Mouse (Mus musculus): Measurements from ENCODE around the gene Akap13. TPM values are rescaled to one million over a fixed set of nuclear protein-coding genes. Genes with fewer than 3 reads are reported as not detected.

Gene Akap13
- total and polyA plus RNA-seq, 3 experiments: 11.4 to 32.5 (median 27.7) TPM

DNA sequence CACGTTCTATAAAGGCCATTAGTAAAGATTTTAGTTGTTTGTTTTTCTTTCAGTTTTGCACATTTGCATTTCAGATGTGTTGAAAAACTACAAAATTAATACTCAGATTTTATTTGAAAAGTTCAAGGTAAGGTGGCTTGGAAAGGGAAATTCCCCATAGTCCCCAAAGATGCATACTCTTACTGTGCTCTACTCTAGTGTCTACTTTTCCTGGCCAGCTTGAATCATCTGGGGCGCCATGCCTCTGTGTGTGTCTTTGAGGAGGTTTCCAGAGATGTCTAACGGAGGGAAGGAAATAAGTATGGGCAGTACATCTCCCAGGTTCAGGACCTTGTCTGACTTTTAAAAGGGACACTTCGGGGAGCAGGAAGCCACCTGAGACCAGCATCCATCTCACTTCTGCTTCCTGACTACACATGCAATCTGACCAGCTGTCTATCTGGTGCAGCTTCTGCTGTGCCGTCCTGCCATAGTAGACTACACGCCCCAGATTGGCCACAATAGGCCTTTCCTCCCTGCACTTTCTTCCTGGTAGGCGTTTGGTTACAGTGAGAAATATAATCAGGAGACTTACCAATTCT, 74.6 kb downstream of the Akap13 start:
- dilution Hi-C loops (cut with MboI; ENCODE audit: extremely low pct_ligation_motif_present, extremely low pct_unique_long_range_greater_than_20kb, low sequenced_read_pairs): no loop called here
- Histone ChIP-seq H3K79me2 (replicated peaks; ENCODE audit: control insufficient read depth, extremely low read depth, insufficient read depth, poor library complexity, severe bottlenecking) (no peaks in the 10 kb centered on the region; the same call in 1 of the 2 replicates), H3K36me3 (replicated peaks in 1 of 2; ENCODE audit: control insufficient read depth in 1 of 2, insufficient read depth in 1 of 2, low read length in 1 of 2) (no peaks in the 10 kb centered on the region), H3K9me3 (replicated peaks; ENCODE audit: low read length) (no peaks in the 10 kb centered on the region), H3K4me3 (replicated peaks in 1 of 3; ENCODE audit: low read depth in 2 of 3, low read length in 2 of 3, poor library complexity in 1 of 3) (no peak overlapping the region), H3K4me1 (ENCODE audit: control insufficient read depth in 1 of 2, insufficient read depth in 2 of 2) (peaks cover 8 to 49% of the 10 kb centered on the region in 2 experiments), H3K9ac (ENCODE audit: insufficient read depth, low read depth) (no peak overlapping the region), H3K27me3 (replicated peaks) (no peaks in the 10 kb centered on the region), H3K4me2 (ENCODE audit: insufficient read depth, low read depth, poor library complexity, severe bottlenecking) (peak overlapping the region; percentile 17; the same call in 1 of the 2 replicates), H3K27ac (ENCODE audit: insufficient read depth, low read depth) (no peak overlapping the region)
- no peak for TF ChIP-seq HCFC1 (IDR thresholded peaks at IDR 0.05; ENCODE audit: low read depth, low read length)
- no peak for TF ChIP-seq USF1 (IDR thresholded peaks at IDR 0.05; ENCODE audit: low read depth, low read length)
- TF ChIP-seq GABPA (IDR thresholded peaks at IDR 0.05; ENCODE audit: insufficient replicate concordance, low read depth, low read length): no peak
- no peak for TF ChIP-seq E2F4 (IDR thresholded peaks at IDR 0.05; ENCODE audit: insufficient replicate concordance, low read depth, low read length)
- no peak for TF ChIP-seq ZMIZ1 (IDR thresholded peaks at IDR 0.05; ENCODE audit: low read depth, low read length)
- TF ChIP-seq CHD1 (IDR thresholded peaks at IDR 0.05; ENCODE audit: low read depth, low read length): no peak
- peak; percentile 34 for TF ChIP-seq ETS1 (conservative IDR thresholded peaks at IDR 0.05; ENCODE audit: low read depth, low read length)
- no peak for TF ChIP-seq ZKSCAN1 (IDR thresholded peaks at IDR 0.05; ENCODE audit: borderline replicate concordance, low read depth, low read length)
- TF ChIP-seq CHD2 (IDR thresholded peaks at IDR 0.05; ENCODE audit: low read length): no peak
- TF ChIP-seq TBP (conservative IDR thresholded peaks at IDR 0.05; ENCODE audit: low read depth, low read length): no peak
- no peak for TF ChIP-seq MYC (IDR thresholded peaks at IDR 0.05; ENCODE audit: low read depth, low read length)
- TF ChIP-seq UBTF (IDR thresholded peaks at IDR 0.05; ENCODE audit: low read depth, low read length): 0 out of 2 replicates have a peak, but pooled peaks have one; percentile 65
- TF ChIP-seq EP300 (IDR thresholded peaks at IDR 0.05; ENCODE audit: low read length): peak; percentile 84
- TF ChIP-seq ELF1 (IDR thresholded peaks at IDR 0.05; ENCODE audit: low read depth, low read length): peak; percentile 55; the same call in 1 of the 2 replicates
- no peak for TF ChIP-seq JUN (IDR thresholded peaks at IDR 0.05; ENCODE audit: insufficient read depth, low read depth, low read length)
- TF ChIP-seq TCF12 (IDR thresholded peaks at IDR 0.05; ENCODE audit: low read depth, low read length): peak; percentile 75
- no peak for TF ChIP-seq POLR2A (IDR thresholded peaks at IDR 0.05; ENCODE audit: low read depth, low read length)
- peak; percentile 60; the same call in 1 of the 2 replicates for TF ChIP-seq MAX (IDR thresholded peaks at IDR 0.05; ENCODE audit: low read length)
- peak; percentile 79 for TF ChIP-seq IRF4 (IDR thresholded peaks at IDR 0.05; ENCODE audit: low read depth, low read length)
- no peak for TF ChIP-seq KAT2A (IDR thresholded peaks at IDR 0.05; ENCODE audit: insufficient replicate concordance, low read length)
- TF ChIP-seq MEF2A (IDR thresholded peaks at IDR 0.05; ENCODE audit: borderline replicate concordance, low read depth, low read length): no peak
- TF ChIP-seq NRF1 (IDR thresholded peaks at IDR 0.05; ENCODE audit: low read depth, low read length): no peak
- TF ChIP-seq JUND (conservative IDR thresholded peaks at IDR 0.05; ENCODE audit: low read depth, low read length): no peak
- TF ChIP-seq POLR2AphosphoS2 (IDR thresholded peaks at IDR 0.05; ENCODE audit: low read depth, low read length): no peak
- TF ChIP-seq RCOR1 (conservative IDR thresholded peaks at IDR 0.05; ENCODE audit: low read depth, low read length): no peak
- TF ChIP-seq CTCF (conservative IDR thresholded peaks at IDR 0.05 in 1 of 2, IDR thresholded peaks at IDR 0.05 in 1 of 2; ENCODE audit: low read depth in 2 of 2, low read length in 2 of 2): no peak
- peak; percentile 42; the same call in 1 of the 2 replicates for TF ChIP-seq BHLHE40 (IDR thresholded peaks at IDR 0.05; ENCODE audit: low read depth, low read length)
- TF ChIP-seq MXI1 (IDR thresholded peaks at IDR 0.05; ENCODE audit: low read depth, low read length): peak; percentile 45; the same call in 1 of the 2 replicates
- TF ChIP-seq USF2 (conservative IDR thresholded peaks at IDR 0.05; ENCODE audit: low read depth, low read length): no peak
- 0 out of 2 replicates have a peak, but pooled peaks have one; percentile 22 for TF ChIP-seq MAFK (IDR thresholded peaks at IDR 0.05; ENCODE audit: insufficient replicate concordance, low read length)
- TF ChIP-seq NELFE (IDR thresholded peaks at IDR 0.05; ENCODE audit: low read depth, low read length): no peak
- TF ChIP-seq MAZ (IDR thresholded peaks at IDR 0.05; ENCODE audit: low read depth, low read length): no peak
- no peak for TF ChIP-seq ZNF384 (IDR thresholded peaks at IDR 0.05; ENCODE audit: low read depth, low read length)
- TF ChIP-seq PAX5 (IDR thresholded peaks at IDR 0.05; ENCODE audit: low read length): no peak
- peak; percentile 24; the same call in 1 of the 2 replicates for TF ChIP-seq SIN3A (IDR thresholded peaks at IDR 0.05; ENCODE audit: low read length)
- no peak for TF ChIP-seq SMC3 (IDR thresholded peaks at IDR 0.05; ENCODE audit: low read depth, low read length)
- no peak for TF ChIP-seq RAD21 (IDR thresholded peaks at IDR 0.05; ENCODE audit: low read depth, low read length)
- no peak for TF ChIP-seq ZC3H11A (IDR thresholded peaks at IDR 0.05; ENCODE audit: low read depth, low read length)
- peak; percentile 65 for DNase-seq (ENCODE audit: extremely low read depth)
- in situ Hi-C loops (cut with MboI; ENCODE audit: low pct_ligation_motif_present, low pct_unique_long_range_greater_than_20kb, low sequenced_read_pairs): no loop called here
